Mouse (Mus musculus): ENCODE results near the gene F2r. TPM values are rescaled to one million over a fixed set of nuclear protein-coding genes. Genes with fewer than 3 reads are reported as not detected.

Gene F2r
- polyA plus RNA-seq, 1 experiment from 2014 or later = 41.7 TPM

DNA sequence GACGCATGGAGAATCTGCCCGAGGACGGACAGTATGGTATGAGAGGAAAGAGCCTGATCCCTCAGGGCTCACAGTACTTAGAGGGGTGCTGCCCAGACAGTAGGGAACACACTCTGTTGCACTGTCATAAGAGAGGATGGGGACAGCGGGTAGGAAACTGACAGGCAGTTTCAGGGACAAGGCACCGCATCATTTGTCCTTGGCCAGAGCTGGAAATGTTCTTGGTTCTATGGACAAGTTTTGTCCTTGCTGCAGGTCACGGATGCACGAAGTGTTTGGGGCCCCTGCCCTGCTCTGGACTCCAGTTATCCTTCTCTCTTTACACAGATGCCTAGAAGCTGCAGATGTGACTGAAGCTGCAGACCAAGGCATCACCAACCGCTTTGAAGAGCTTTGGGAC lies 11.3 kb downstream of the F2r start:
- ATAC-seq = no peak
- Histone ChIP-seq H3K4me1 (ENCODE audit: control insufficient read depth, insufficient read depth, low read length) (no peaks in the 10 kb centered on the region), H3K9me3 (ENCODE audit: control insufficient read depth, low read length) (peaks cover 8% of the 10 kb centered on the region), H3K9ac (ENCODE audit: low read depth, low read length) (no peak overlapping the region), H3K27ac (ENCODE audit: low read length) (no peak overlapping the region), H3K27me3 (replicated peaks; ENCODE audit: control insufficient read depth, insufficient read depth, low read length) (no peaks in the 10 kb centered on the region), H3K36me3 (ENCODE audit: control insufficient read depth, insufficient read depth, low read length) (peaks cover 12% of the 10 kb centered on the region), H3K4me2 (ENCODE audit: low read depth, low read length) (no peak overlapping the region), H3K4me3 (ENCODE audit: low read length) (no peak overlapping the region)
- 95% methylated on average over 8 of the region's 8 CpGs for WGBS

DNA sequence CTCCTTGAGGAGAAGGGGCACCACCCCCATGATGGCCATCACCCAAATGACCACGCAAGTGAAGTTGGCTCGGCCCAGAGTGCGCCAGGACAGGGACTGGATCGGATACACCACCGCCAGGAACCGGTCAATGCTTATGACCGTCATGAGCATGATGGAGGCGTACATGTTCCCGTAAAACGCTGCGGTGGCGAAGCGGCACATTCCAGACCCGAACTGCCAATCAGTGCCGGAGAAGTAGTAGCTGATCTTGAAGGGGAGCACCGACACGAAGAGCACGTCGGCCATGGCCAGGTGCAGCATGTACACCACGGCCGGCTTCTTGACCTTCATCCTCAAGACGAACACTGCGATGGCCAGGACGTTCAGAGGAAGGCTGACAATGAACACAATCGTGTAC lies 14.0 kb downstream of the F2r start:
- H3K9me3 ChIP-seq (ENCODE audit: control insufficient read depth, low read length) = peaks cover 8% of the 10 kb centered on the region
- H3K4me1 ChIP-seq (ENCODE audit: control insufficient read depth, insufficient read depth, low read length) = no peaks in the 10 kb centered on the region
- H3K36me3 ChIP-seq (ENCODE audit: control insufficient read depth, insufficient read depth, low read length) = peaks cover 12% of the 10 kb centered on the region
- WGBS = 96% methylated on average over 25 of the region's 25 CpGs
- no peaks in the 10 kb centered on the region for H3K27me3 ChIP-seq (replicated peaks; ENCODE audit: control insufficient read depth, insufficient read depth, low read length)
- no peak for ATAC-seq
- no peak overlapping the region for H3K27ac ChIP-seq (ENCODE audit: low read length)
- no peak overlapping the region for H3K4me3 ChIP-seq (ENCODE audit: low read length)
- no peak overlapping the region for H3K4me2 ChIP-seq (ENCODE audit: low read depth, low read length)
- no peak overlapping the region for H3K9ac ChIP-seq (ENCODE audit: low read depth, low read length)

DNA sequence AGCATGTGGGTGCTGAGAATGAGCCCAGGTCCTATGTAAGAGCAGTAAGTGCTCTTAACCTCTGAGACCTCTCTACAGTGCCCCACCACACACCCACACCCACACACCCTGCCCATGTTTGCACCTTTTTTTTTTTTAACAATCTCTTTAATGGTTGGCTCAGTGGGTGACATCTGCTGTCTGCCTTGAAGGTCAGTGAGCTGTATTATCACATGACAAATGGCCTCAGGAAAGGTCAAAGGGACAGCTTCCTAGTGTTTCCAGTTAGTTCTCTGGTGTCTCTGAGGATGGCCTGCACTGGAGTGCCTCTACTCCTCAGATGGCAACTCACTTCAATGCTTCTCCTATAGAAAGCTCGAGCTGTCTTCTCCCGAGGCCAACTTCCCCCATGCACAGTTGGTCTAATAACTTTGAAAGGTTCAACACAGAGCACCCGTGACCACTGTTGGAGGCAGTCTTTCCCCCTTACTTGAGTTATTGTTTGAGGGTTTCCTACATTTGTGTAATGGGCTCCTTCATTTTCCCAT lies 18.4 kb downstream of the F2r start:
- no peak overlapping the region for H3K9ac ChIP-seq (ENCODE audit: low read depth, low read length)
- no peak overlapping the region for H3K27ac ChIP-seq (ENCODE audit: low read length)
- WGBS = 72% methylated on average over 3 of the region's 3 CpGs
- peaks cover 12% of the 10 kb centered on the region for H3K36me3 ChIP-seq (ENCODE audit: control insufficient read depth, insufficient read depth, low read length)
- no peak for ATAC-seq
- no peaks in the 10 kb centered on the region for H3K27me3 ChIP-seq (replicated peaks; ENCODE audit: control insufficient read depth, insufficient read depth, low read length)
- no peaks in the 10 kb centered on the region for H3K4me1 ChIP-seq (ENCODE audit: control insufficient read depth, insufficient read depth, low read length)
- H3K4me2 ChIP-seq (ENCODE audit: low read depth, low read length) = no peak overlapping the region
- H3K9me3 ChIP-seq (ENCODE audit: control insufficient read depth, low read length) = no peaks in the 10 kb centered on the region
- no peak overlapping the region for H3K4me3 ChIP-seq (ENCODE audit: low read length)

DNA sequence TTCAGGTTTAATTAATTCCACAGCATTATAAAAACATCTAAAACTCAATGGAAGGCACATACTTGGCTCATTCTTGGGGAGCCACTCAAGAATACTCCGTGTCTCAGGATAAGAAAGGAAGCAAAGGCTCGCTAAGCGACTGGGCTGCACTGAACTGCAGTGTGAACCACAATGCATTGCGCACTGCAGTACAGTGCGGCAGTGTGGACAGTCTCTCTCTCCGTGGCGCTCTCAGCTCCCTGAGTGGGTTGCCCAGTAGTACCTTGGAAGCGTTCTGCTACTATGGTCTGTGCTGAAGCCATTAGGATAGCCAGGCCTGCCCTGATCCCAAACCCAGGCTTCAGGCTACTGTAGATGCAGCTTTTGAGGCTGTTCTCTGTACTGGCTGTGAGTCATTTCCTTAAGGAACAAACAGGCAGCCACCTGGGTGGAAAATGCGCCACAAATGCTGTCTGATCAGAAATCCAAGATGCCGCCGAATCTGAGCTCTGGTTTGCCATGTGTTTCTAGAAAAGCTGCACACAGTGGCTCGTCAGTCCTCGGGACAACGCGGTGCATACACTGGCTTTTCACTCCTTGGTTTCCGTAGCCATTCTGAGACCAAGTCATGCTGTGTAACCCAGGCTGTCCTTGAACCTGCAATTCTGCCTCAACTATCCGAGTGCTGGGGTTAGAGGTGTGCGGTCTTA lies 19.9 kb downstream of the F2r start:
- Histone ChIP-seq H3K4me2 (ENCODE audit: low read depth, low read length) (no peak overlapping the region), H3K9ac (ENCODE audit: low read depth, low read length) (no peak overlapping the region), H3K27ac (ENCODE audit: low read length) (no peak overlapping the region), H3K27me3 (replicated peaks; ENCODE audit: control insufficient read depth, insufficient read depth, low read length) (no peaks in the 10 kb centered on the region), H3K4me1 (ENCODE audit: control insufficient read depth, insufficient read depth, low read length) (no peaks in the 10 kb centered on the region), H3K36me3 (ENCODE audit: control insufficient read depth, insufficient read depth, low read length) (0 out of 2 replicates have a peak, but pooled peaks cover under 1% of the 10 kb centered on the region), H3K4me3 (ENCODE audit: low read length) (no peak overlapping the region), H3K9me3 (ENCODE audit: control insufficient read depth, low read length) (no peaks in the 10 kb centered on the region)
- ATAC-seq = no peak
- 83% methylated on average over 18 of the region's 18 CpGs for WGBS

GRCm38 (mm10) chr13:95597578-95597977 lies 20.7 kb downstream of the F2r start:
- H3K4me1 ChIP-seq (ENCODE audit: control insufficient read depth, insufficient read depth, low read length) = no peaks in the 10 kb centered on the region
- H3K36me3 ChIP-seq (ENCODE audit: control insufficient read depth, insufficient read depth, low read length) = no peaks in the 10 kb centered on the region
- H3K4me2 ChIP-seq (ENCODE audit: low read depth, low read length) = no peak overlapping the region
- H3K9ac ChIP-seq (ENCODE audit: low read depth, low read length) = no peak overlapping the region
- H3K27ac ChIP-seq (ENCODE audit: low read length) = no peak overlapping the region
- no peaks in the 10 kb centered on the region for H3K27me3 ChIP-seq (replicated peaks; ENCODE audit: control insufficient read depth, insufficient read depth, low read length)
- H3K4me3 ChIP-seq (ENCODE audit: low read length) = no peak overlapping the region
- WGBS = 81% methylated on average over 10 of the region's 10 CpGs
- ATAC-seq = no peak
- no peaks in the 10 kb centered on the region for H3K9me3 ChIP-seq (ENCODE audit: control insufficient read depth, low read length)

GRCm38 (mm10) chr13:95596689-95597088 lies 21.6 kb downstream of the F2r start:
- WGBS = 85% methylated on average over 7 of the region's 7 CpGs
- H3K9ac ChIP-seq (ENCODE audit: low read depth, low read length) = no peak overlapping the region
- no peaks in the 10 kb centered on the region for H3K36me3 ChIP-seq (ENCODE audit: control insufficient read depth, insufficient read depth, low read length)
- H3K4me2 ChIP-seq (ENCODE audit: low read depth, low read length) = no peak overlapping the region
- H3K9me3 ChIP-seq (ENCODE audit: control insufficient read depth, low read length) = no peaks in the 10 kb centered on the region
- no peak overlapping the region for H3K27ac ChIP-seq (ENCODE audit: low read length)
- no peaks in the 10 kb centered on the region for H3K4me1 ChIP-seq (ENCODE audit: control insufficient read depth, insufficient read depth, low read length)
- no peaks in the 10 kb centered on the region for H3K27me3 ChIP-seq (replicated peaks; ENCODE audit: control insufficient read depth, insufficient read depth, low read length)
- no peak overlapping the region for H3K4me3 ChIP-seq (ENCODE audit: low read length)
- ATAC-seq = no peak

DNA sequence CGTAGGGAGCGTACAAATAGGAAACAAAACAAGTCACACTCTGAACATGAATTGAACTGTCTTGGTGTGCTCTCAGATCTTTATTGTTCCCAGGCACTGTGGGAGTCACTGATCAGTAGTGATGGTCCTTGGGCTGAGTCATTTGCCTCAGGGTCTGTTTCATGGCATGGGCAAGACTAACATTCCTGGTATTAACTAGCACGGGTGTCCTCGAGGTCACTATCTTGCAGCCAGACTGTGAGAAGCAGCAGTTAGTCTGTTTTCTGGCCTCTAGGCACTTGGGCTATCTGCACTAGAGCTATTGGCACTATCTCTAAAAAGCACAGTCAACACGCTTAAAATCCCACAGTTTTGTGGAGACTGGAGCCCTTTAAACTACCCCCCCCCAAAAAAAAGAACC lies 22.4 kb downstream of the F2r start:
- no peak overlapping the region for H3K9ac ChIP-seq (ENCODE audit: low read depth, low read length)
- no peaks in the 10 kb centered on the region for H3K9me3 ChIP-seq (ENCODE audit: control insufficient read depth, low read length)
- ATAC-seq = no peak
- no peak overlapping the region for H3K27ac ChIP-seq (ENCODE audit: low read length)
- WGBS = 73% methylated on average over 5 of the region's 5 CpGs
- no peak overlapping the region for H3K4me2 ChIP-seq (ENCODE audit: low read depth, low read length)
- H3K36me3 ChIP-seq (ENCODE audit: control insufficient read depth, insufficient read depth, low read length) = no peaks in the 10 kb centered on the region
- H3K27me3 ChIP-seq (replicated peaks; ENCODE audit: control insufficient read depth, insufficient read depth, low read length) = no peaks in the 10 kb centered on the region
- no peak overlapping the region for H3K4me3 ChIP-seq (ENCODE audit: low read length)
- no peaks in the 10 kb centered on the region for H3K4me1 ChIP-seq (ENCODE audit: control insufficient read depth, insufficient read depth, low read length)

- H3K4me3 ChIP-seq (ENCODE audit: low read length) = no peak overlapping the region
- no peaks in the 10 kb centered on the region for H3K36me3 ChIP-seq (ENCODE audit: control insufficient read depth, insufficient read depth, low read length)
- no peaks in the 10 kb centered on the region for H3K27me3 ChIP-seq (replicated peaks; ENCODE audit: control insufficient read depth, insufficient read depth, low read length)
- H3K9me3 ChIP-seq (ENCODE audit: control insufficient read depth, low read length) = no peaks in the 10 kb centered on the region
- no peak overlapping the region for H3K27ac ChIP-seq (ENCODE audit: low read length)
- no peaks in the 10 kb centered on the region for H3K4me1 ChIP-seq (ENCODE audit: control insufficient read depth, insufficient read depth, low read length)
- H3K9ac ChIP-seq (ENCODE audit: low read depth, low read length) = no peak overlapping the region
- 68% methylated on average over 7 of the region's 7 CpGs for WGBS
- H3K4me2 ChIP-seq (ENCODE audit: low read depth, low read length) = no peak overlapping the region
- no peak for ATAC-seq
Measured at GRCm38 (mm10) chr13:95595411-95595810, 22.9 kb downstream of the F2r start.

GRCm38 (mm10) chr13:95592860-95593259 lies 25.4 kb downstream of the F2r start:
- H3K4me3 ChIP-seq (ENCODE audit: low read length) = no peak overlapping the region
- 76% methylated on average over 10 of the region's 10 CpGs for WGBS
- no peaks in the 10 kb centered on the region for H3K27me3 ChIP-seq (replicated peaks; ENCODE audit: control insufficient read depth, insufficient read depth, low read length)
- H3K4me1 ChIP-seq (ENCODE audit: control insufficient read depth, insufficient read depth, low read length) = no peaks in the 10 kb centered on the region
- no peaks in the 10 kb centered on the region for H3K36me3 ChIP-seq (ENCODE audit: control insufficient read depth, insufficient read depth, low read length)
- no peak overlapping the region for H3K4me2 ChIP-seq (ENCODE audit: low read depth, low read length)
- no peak for ATAC-seq
- H3K27ac ChIP-seq (ENCODE audit: low read length) = no peak overlapping the region
- H3K9ac ChIP-seq (ENCODE audit: low read depth, low read length) = no peak overlapping the region
- no peaks in the 10 kb centered on the region for H3K9me3 ChIP-seq (ENCODE audit: control insufficient read depth, low read length)

DNA sequence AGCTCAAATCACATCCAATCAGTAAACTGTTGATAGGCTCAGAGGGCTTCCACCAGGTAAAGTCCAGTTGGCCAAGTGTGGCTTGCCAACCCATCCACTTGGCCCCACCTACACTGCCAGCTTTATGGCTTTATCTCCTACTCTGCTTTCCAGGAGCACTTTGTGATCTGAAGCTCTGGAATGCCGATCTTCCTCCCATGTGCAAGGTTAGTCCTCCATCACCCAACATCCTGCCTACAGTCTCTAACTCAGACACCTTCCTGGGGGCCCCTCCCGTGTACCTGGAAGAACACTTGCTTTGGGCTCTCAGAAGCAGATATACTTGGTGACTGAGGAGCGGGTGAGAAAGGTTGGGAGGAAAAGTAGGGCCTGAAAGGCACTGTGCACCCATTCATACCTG lies 26.7 kb downstream of the F2r start:
- no peak overlapping the region for H3K27ac ChIP-seq (ENCODE audit: low read length)
- no peaks in the 10 kb centered on the region for H3K36me3 ChIP-seq (ENCODE audit: control insufficient read depth, insufficient read depth, low read length)
- 81% methylated on average over 3 of the region's 3 CpGs for WGBS
- H3K9ac ChIP-seq (ENCODE audit: low read depth, low read length) = no peak overlapping the region
- H3K4me2 ChIP-seq (ENCODE audit: low read depth, low read length) = no peak overlapping the region
- no peak for ATAC-seq
- H3K27me3 ChIP-seq (replicated peaks; ENCODE audit: control insufficient read depth, insufficient read depth, low read length) = no peaks in the 10 kb centered on the region
- no peaks in the 10 kb centered on the region for H3K9me3 ChIP-seq (ENCODE audit: control insufficient read depth, low read length)
- no peak overlapping the region for H3K4me3 ChIP-seq (ENCODE audit: low read length)
- H3K4me1 ChIP-seq (ENCODE audit: control insufficient read depth, insufficient read depth, low read length) = no peaks in the 10 kb centered on the region
